Mouse (Mus musculus): Measurements from ENCODE around the gene Fam229a. TPM values are rescaled to one million over a fixed set of nuclear protein-coding genes. Genes with fewer than 3 reads are reported as not detected.

Fam229a gene
- total and polyA plus RNA-seq, 2 experiments from 2014 or later, result 3.1 to 3.9 TPM

DNA sequence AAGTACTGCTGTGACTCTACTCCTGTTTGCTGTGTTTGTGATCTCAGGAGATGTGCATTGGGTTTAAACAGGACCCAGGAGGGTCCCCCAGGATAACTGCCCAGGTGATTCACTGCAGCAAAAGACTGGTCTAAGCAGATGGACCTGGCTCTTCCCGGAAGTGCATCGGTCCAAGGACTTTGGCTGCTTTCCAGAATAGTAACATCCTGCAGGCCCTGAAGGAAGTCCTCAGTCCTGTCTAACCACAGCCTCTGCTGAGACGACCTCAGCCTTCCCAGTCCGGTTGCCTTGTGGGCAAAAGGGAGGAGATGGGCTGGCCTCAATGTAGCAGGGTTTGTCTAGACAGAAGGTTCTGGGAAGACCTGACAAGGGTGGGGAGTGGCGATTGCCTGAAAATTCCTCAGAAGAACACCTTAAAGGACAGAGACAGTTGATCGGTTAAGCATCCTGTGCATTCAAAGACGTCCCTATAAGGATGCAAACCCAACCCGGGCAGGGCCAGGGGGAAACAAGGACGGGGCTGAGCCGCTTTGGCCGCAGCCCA is 12.0 kb downstream of the Fam229a start:
- Histone ChIP-seq H3K36me3 (ENCODE audit: insufficient read depth, low read length) (no peaks in the 10 kb centered on the region), H3K4me3 (ENCODE audit: low read length) (no peak overlapping the region), H3K4me2 (ENCODE audit: low read depth, low read length) (no peak overlapping the region), H3K9me3 (ENCODE audit: low read length) (no peaks in the 10 kb centered on the region), H3K27me3 (ENCODE audit: insufficient read depth, low read length) (no peaks in the 10 kb centered on the region), H3K9ac (replicated peaks; ENCODE audit: low read length) (no peak overlapping the region), H3K4me1 (ENCODE audit: insufficient read depth, low read length) (no peaks in the 10 kb centered on the region), H3K27ac (no peak overlapping the region)
- no peak for TF ChIP-seq CTCF (IDR thresholded peaks at IDR 0.05; ENCODE audit: low read depth)
- DNase-seq (ENCODE audit: low spot score), result no peak
- no peak for ATAC-seq
- WGBS, result 67% methylated on average over 11 of the region's 11 CpGs

DNA sequence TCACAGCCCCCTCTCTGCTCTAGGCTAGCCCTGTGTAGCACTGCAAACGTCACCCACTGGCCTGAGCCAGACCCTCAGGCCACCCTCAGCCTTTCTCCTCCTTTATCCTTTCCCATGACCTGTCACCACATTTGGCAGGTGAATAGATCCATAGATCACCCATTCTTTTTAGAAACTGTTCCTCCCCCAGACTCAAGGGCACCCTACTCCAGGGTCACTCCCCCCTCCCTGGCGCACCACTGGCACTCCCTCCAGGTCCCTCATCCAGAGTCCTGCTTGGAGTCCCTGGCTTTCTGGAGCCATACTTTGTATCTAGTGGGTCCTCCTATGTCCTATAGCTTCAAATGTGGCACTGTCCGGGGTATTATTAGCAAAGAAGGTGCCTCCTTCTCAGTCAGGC is 14.5 kb downstream of the Fam229a start:
- H3K9ac ChIP-seq (replicated peaks; ENCODE audit: low read length), result no peak overlapping the region
- no peaks in the 10 kb centered on the region for H3K9me3 ChIP-seq (ENCODE audit: low read length)
- H3K4me1 ChIP-seq (ENCODE audit: insufficient read depth, low read length), result peaks cover 8% of the 10 kb centered on the region; the same call in 1 of the 2 replicates
- no peak for DNase-seq (ENCODE audit: low spot score)
- no peaks in the 10 kb centered on the region for H3K36me3 ChIP-seq (ENCODE audit: insufficient read depth, low read length)
- ATAC-seq, result no peak
- no peak overlapping the region for H3K4me2 ChIP-seq (ENCODE audit: low read depth, low read length)
- H3K4me3 ChIP-seq (ENCODE audit: low read length), result no peak overlapping the region
- TF ChIP-seq CTCF (IDR thresholded peaks at IDR 0.05; ENCODE audit: low read depth), result no peak
- H3K27me3 ChIP-seq (ENCODE audit: insufficient read depth, low read length), result no peaks in the 10 kb centered on the region
- 87% methylated on average over 3 of the region's 3 CpGs for WGBS
- no peak overlapping the region for H3K27ac ChIP-seq

DNA sequence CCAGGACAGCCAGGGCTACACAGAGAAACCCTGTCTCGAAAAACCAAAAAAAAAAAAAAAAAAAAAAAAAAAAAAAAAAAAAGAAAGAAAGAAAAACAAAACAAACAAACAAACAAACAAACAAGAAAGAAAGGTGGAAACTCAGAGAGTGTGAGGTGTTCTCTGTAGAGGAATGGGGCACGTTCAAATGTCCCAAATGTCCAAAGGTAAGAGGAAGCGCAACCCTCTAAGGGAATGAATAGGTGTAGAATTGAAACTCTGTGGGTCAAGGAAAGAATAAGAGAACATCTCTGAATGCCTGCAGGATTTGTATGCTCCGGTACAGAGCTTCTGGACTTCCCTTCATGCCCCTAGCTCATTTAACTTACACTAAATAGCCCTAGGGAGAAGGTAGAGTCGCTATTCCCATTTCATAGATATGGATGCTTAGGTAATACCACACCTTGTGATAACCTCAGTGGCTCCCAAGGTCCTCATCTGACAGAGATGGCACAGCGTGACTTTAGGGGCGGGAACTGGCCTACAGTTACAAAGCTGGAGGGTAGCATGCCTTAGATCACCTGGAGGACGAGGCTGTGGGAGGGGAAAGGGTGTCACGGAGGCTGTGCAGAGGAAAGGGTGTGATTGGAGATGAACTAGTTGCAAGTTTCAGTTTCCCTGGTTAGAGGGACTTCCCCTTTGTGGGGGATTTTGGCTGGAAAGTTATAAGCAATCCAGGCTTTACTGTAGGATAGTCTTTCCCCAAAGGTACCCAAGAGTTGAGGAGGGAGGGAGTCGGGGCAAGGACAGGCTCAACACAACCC is 16.6 kb downstream of the Fam229a start:
- no peak for TF ChIP-seq CTCF (IDR thresholded peaks at IDR 0.05; ENCODE audit: low read depth)
- no peak overlapping the region for H3K4me2 ChIP-seq (ENCODE audit: low read depth, low read length)
- no peaks in the 10 kb centered on the region for H3K9me3 ChIP-seq (ENCODE audit: low read length)
- H3K4me3 ChIP-seq (ENCODE audit: low read length), result no peak overlapping the region
- H3K27me3 ChIP-seq (ENCODE audit: insufficient read depth, low read length), result no peaks in the 10 kb centered on the region
- no peak overlapping the region for H3K27ac ChIP-seq
- no peaks in the 10 kb centered on the region for H3K36me3 ChIP-seq (ENCODE audit: insufficient read depth, low read length)
- DNase-seq (ENCODE audit: low spot score) (no peak), ATAC-seq (no peak)
- peaks cover 12% of the 10 kb centered on the region; the same call in 1 of the 2 replicates for H3K4me1 ChIP-seq (ENCODE audit: insufficient read depth, low read length)
- no peak overlapping the region for H3K9ac ChIP-seq (replicated peaks; ENCODE audit: low read length)
- WGBS, result 71% methylated on average over 9 of the region's 10 CpGs

DNA sequence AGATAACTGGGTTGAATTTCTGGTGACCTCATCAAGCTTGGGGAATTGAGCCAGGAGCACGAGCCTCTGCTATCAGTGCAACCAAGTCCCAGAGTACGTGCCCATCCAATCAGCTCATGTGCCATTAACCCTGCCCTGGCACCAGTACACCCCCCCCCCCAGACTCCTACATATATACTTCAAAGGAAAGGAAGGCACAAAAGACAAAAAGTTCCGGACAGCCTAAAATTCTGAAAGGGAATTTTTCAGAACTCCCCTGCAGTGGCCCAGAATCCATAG is 17.2 kb downstream of the Fam229a start:
- 0 out of 2 replicates have a peak overlapping the region, but pooled peaks have one; percentile 20 for H3K27ac ChIP-seq
- no peak for TF ChIP-seq CTCF (IDR thresholded peaks at IDR 0.05; ENCODE audit: low read depth)
- WGBS, result 57% methylated on average over 3 of the region's 3 CpGs
- H3K36me3 ChIP-seq (ENCODE audit: insufficient read depth, low read length), result no peaks in the 10 kb centered on the region
- no peaks in the 10 kb centered on the region for H3K9me3 ChIP-seq (ENCODE audit: low read length)
- ATAC-seq (no peak), DNase-seq (ENCODE audit: low spot score) (no peak)
- H3K27me3 ChIP-seq (ENCODE audit: insufficient read depth, low read length), result no peaks in the 10 kb centered on the region
- no peak overlapping the region for H3K4me3 ChIP-seq (ENCODE audit: low read length)
- no peak overlapping the region for H3K4me2 ChIP-seq (ENCODE audit: low read depth, low read length)
- H3K4me1 ChIP-seq (ENCODE audit: insufficient read depth, low read length), result peaks cover 12% of the 10 kb centered on the region; the same call in 1 of the 2 replicates
- H3K9ac ChIP-seq (replicated peaks; ENCODE audit: low read length), result no peak overlapping the region

DNA sequence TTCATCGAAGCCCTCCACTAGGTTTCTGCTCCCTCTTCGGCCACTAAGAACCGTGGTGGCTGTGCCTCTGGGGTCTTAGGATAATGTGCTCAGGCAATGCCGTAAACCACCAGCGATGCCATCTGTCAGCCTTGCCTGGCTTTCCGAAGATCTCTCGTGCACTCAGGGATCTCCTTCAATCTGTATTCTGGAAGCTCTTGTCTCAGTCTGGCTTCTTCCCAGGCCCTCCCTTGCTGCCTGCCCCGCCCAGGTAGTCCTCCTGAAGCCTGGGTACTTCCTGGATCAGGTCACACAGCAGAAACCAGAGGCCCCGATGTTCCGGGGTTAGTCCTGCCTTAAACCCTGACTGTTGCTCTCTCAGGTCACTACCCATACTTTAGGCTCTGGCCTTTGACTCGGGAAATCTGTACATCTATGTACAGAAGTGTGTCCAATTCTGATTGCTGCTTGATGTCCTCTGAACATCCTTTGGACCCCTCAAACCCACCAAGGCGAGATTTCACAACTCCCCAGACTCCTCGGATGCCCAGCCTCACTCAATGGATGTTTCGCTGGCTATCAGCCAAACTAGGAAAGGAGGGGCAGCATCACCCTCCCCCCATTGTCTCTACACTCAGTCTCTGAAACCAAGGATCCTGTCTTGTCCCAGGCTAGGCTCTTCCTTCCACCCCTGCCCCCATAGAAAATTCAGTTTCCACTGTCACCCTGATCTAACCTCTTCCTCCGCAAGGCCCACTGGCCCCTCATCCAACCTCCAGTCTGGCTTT is 18.0 kb downstream of the Fam229a start:
- WGBS, result 41% methylated on average over 15 of the region's 15 CpGs
- no peak overlapping the region for H3K4me3 ChIP-seq (ENCODE audit: low read length)
- ATAC-seq, result no peak
- H3K27ac ChIP-seq, result peak overlapping the region; percentile 54
- H3K4me1 ChIP-seq (ENCODE audit: insufficient read depth, low read length), result peaks cover 12% of the 10 kb centered on the region; the same call in 1 of the 2 replicates
- peak; percentile 57 for DNase-seq (ENCODE audit: low spot score)
- H3K4me2 ChIP-seq (ENCODE audit: low read depth, low read length), result no peak overlapping the region
- TF ChIP-seq CTCF (IDR thresholded peaks at IDR 0.05; ENCODE audit: low read depth), result no peak
- no peaks in the 10 kb centered on the region for H3K36me3 ChIP-seq (ENCODE audit: insufficient read depth, low read length)
- H3K9ac ChIP-seq (replicated peaks; ENCODE audit: low read length), result no peak overlapping the region
- no peaks in the 10 kb centered on the region for H3K27me3 ChIP-seq (ENCODE audit: insufficient read depth, low read length)
- H3K9me3 ChIP-seq (ENCODE audit: low read length), result no peaks in the 10 kb centered on the region

DNA sequence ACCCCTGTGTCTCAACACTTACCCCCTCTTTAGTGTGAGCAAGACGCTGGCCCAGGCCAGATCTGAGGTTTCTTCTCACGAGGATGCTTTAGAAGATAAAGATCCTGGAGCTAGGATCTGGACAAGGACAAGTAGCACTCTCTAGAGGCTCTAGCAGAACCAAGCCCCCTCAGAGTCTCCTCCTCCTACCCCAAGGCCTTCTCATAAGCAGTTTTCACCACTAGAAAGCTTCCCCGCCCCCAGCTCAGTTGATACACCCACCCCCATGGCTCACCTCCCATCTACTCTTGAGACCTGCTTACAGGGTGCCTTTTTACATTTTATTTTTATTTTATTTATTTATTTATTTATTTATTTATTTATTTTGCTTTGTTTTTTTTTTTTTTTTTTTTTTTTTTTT is 18.7 kb downstream of the Fam229a start:
- Histone ChIP-seq H3K4me1 (ENCODE audit: insufficient read depth, low read length) (peaks cover 12% of the 10 kb centered on the region; the same call in 1 of the 2 replicates), H3K36me3 (ENCODE audit: insufficient read depth, low read length) (no peaks in the 10 kb centered on the region), H3K9ac (replicated peaks; ENCODE audit: low read length) (no peak overlapping the region), H3K4me3 (ENCODE audit: low read length) (no peak overlapping the region), H3K27me3 (ENCODE audit: insufficient read depth, low read length) (no peaks in the 10 kb centered on the region), H3K4me2 (ENCODE audit: low read depth, low read length) (no peak overlapping the region), H3K27ac (peak overlapping the region; percentile 54; the same call in 1 of the 2 replicates), H3K9me3 (ENCODE audit: low read length) (no peaks in the 10 kb centered on the region)
- DNase-seq (ENCODE audit: low spot score), result no peak
- 60% methylated on average over 3 of the region's 3 CpGs for WGBS
- no peak for TF ChIP-seq CTCF (IDR thresholded peaks at IDR 0.05; ENCODE audit: low read depth)
- no peak for ATAC-seq

Data from hindbrain, postnatal 0 days (tissue).